Mouse (Mus musculus): ENCODE measurements around the gene Trrap.
"Not testable (repeated sequence)": the region's sequence is repeated elsewhere in the genome, so short reads cannot be mapped to it uniquely, and the experiment has no call there.

Trrap gene

DNA sequence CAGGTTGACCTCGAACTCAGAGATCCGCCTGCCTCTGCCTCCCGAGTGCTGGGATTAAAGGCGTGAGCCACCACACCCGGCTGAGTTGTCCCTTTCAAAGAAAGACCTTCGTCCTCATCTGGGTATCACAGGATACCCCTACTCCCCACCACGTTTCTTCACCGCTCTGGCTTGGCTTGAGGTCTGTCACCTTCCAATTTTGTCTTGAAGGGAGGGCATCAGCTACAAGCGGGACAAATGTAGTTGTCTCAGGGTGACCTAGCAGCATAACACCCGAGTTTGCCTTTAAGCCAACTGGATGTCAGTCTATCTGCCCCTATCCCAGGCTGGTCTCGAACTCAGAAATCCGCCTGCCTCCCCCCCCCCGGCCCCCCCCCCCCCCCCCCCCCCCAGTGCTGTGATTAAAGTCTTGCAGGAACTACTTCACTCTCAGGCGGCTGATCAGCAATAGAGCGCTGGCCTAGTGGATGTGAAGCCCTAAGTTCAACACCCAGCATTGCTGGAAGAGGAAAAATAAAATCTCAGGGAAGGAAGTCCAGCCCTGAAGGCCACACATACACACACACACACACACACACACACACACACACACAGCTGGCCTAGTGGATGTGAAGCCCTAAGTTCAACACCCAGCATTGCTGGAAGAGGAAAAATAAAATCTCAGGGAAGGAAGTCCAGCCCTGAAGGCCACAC is at the start of gene Trrap:
TSS of gene Trrap (plus strand) at position 627 of the 693 bp plus-strand sequence.
- not testable (repeated sequence) for DNase-seq (ENCODE audit: low spot score in 2 of 2)

DNA sequence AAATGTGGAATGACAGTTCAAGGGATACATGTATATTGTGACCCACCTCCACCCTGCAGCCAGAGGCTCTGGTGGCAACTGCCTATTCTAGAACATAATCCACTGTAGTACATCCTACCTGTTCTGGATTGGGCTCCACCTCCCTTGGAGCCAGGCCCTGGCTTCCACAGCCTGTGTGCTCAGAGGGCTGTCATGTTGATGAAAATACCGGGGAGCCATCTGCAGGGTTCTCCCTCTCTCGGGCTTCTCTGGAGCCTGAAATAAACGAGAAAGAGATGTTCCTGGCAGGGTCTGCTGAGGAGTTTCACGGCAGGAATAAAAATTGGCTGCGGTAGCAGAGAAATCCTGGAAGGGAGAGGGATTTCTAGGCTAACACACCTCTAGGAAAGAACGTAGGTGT is 47.8 kb upstream of the Trrap start:
- peak in 1 of 2 experiments; percentile 40 for DNase-seq (ENCODE audit: low spot score in 2 of 2)

DNA sequence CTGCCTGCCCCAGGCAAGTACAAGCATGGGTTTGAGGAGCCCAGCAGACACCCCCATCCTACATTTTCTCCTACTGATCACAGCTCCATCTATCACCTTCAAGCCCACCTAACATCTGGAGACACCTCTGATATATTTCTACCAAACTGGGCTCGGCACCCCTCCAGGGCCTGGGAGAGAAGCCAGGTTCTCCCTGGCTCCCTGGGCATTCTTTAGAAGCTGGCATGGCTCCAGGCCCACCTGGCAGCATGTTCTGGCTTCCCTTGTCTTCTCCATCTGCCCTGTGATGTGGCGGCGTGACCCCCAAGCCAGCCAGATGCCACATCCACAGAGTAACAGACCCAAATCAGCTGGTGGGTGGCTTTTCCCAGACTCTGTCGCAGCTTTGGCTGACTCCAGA is 47.3 kb upstream of the Trrap start:
- DNase-seq (ENCODE audit: low spot score in 2 of 2) = peak in 1 of 2 experiments; percentile 38

DNA sequence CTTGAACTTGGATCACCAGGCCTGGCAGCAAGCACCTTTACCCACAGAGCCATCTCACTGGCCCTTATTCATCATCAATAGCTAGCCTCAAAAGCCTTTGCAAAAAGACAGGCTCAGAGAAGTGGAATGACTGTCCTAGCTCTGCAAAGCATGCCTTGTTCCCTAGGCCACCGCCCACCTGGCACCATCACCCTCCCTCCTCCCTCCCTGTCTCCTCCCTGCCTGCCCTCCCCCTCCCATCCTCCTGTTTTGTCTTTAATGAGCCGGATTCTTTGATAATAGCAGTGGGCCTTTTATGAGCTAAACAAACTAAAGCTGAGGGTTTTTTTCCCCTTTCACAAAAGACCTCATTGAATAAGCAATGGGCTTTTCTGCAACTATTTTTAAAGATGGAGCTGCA is 42.6 kb upstream of the Trrap start:
- DNase-seq (ENCODE audit: low spot score in 2 of 2) = no peak

DNA sequence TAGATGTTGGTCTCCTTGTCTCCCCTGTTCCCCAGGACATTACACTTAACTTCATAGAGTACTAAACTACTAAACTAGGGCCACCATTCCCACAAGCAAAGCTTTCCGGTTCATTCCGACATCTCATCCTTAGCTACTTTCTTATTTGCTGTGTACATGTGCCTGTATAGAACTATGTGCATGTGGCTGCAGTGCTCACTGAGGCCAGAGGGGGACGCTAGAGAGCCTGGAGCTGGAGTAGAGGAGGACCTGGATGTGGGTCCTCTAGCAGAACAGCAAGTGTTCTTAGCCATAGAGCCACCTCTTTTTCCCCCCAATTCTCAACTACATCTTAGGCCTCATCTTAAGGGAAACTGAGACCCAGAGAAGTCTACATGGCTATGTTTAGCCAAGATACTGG is 42.0 kb upstream of the Trrap start:
- DNase-seq (ENCODE audit: low spot score in 2 of 2) = no peak

DNA sequence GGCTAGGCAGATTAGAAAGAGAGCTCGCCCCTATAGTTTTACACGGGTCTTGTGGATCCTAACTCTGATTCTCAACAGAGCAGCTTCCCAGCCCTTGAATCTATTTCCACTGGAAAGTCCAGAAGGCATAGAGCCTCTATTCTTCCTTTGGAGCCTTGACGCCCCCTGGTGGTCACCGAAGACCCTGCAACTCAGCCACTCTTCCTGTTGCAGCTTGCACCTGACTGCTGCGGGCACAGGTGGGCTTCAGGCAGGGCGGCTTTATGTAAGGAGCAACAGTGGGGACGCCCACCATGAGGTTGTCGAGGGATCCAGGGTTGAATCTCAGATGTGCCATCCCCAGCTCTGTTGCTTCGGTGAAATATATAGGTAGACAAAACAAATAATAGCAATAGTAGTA is 40.4 kb upstream of the Trrap start:
- DNase-seq (ENCODE audit: low spot score in 2 of 2) = peak in 1 of 2 experiments; percentile 77

DNA sequence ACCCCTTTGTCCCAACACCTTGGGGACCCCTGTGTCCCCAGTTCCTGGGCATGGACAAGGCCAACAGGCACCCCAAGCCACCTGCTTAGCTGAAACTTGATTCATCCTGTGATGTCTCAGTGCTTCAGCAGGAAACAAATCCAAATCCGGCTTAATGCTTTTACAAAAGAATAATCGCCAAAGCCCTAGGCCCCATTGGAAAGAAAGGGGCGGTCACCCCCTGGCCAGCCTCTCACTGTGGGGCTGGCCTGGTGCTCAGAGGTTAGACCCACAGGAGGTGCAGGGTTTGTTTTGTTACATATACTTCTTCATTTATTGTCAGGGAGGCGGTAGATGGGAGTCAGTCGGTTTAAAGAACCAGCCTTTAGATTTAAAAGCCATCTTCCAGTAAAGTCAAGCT is 39.3 kb upstream of the Trrap start:
- no peak for DNase-seq (ENCODE audit: low spot score in 2 of 2)

DNA sequence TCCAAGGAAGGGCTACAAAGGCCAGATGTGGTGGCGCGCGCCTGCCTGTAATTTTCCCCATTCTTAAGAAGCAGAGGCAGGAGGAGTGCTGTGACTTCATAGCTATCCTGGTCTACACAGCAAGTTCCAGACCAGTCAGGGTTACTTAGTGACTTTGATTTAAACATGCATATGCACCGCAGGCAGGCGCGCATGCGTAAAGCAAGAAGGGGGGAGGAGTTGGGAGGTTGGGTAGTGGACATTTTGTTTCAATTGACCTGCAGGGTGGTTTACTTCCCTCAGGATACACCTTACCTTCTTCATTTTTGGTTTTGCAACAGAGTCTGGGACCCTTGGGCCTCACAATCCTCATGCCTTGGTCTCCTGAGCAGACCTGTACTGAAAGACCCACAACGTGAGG is 38.3 kb upstream of the Trrap start:
- DNase-seq (ENCODE audit: low spot score in 2 of 2) = no peak

DNA sequence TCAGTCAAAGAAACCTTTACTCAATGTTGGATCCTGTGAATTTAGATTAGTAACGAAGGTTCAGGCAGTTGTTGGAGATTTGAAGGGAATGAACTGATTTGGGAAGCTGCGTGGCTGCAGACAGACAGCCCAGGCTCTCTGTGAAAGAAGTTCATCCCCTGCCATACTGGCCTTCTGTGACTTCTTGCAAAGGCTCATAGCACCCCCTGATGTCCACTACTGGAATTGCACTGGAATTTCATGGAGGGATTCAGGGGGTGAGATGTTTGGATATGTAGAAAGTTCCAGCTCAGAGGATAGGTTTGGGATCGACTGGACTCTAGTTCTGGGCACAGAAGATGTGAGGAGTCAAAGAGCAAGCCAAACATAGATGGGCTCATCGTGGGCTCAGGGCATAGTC is 33.6 kb upstream of the Trrap start:
- DNase-seq (ENCODE audit: low spot score in 2 of 2) = peak; percentile 44 to 68

DNA sequence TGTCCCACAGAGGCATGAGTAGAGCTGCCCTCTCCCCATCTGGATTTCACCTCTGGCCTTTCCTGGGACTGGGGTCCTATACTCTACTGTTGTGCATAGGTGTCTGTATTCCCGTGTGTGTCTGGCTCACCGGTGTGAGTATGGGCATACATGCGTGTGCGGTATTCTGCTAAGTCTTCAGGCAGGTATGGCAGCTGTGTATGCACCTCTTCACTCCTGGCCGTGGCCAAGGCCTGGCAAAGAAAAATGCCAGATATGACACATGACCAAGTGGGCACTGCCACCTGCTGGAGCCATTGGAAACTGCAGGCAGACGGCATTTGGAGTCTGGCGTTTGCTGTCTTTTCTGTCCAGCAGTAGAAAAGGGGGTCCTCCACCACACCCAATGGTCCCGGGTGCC is 32.6 kb upstream of the Trrap start:
- DNase-seq (ENCODE audit: low spot score in 2 of 2) = peak in 1 of 2 experiments; percentile 67

DNA sequence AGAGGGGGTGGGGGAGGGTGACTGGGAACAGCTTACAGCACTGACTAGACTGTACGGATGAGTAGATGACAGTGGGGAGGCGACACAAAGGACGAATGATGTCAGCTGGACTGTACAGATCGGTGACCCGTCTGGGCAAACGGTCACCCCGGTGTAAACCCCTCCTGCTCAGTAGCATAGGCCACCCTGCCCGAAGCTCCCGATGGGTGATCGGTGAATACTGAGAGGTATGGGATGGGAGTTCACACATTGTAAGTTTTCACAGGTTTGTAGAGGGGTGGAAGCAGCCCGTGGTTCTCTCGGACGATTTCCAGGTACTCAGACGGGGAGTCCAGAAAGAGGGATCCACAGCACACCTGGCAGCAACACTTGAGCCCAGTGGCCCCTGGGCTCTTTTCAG is 30.4 kb upstream of the Trrap start:
- DNase-seq (ENCODE audit: low spot score in 2 of 2) = no peak

DNA sequence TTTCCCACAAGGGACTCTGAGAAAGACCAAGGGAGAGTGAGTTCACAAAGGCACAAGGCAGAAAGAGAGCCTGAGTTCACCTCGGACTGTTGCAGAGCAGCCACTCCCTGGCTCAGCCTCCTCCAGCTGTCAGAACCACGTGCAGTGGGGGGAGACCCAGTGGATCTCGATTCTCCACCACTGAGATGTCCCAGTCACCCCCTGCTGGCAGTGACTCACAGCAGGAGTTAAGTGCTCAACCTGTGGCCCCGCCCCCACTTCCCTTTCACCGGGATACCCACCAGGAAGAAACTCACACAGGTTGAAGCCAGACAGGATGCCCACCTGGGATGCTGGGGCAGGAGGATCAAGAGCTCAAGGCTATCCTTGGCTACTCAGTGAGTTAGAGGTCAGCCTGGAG is 15.1 kb upstream of the Trrap start:
- DNase-seq (ENCODE audit: low spot score in 2 of 2) = no peak

DNA sequence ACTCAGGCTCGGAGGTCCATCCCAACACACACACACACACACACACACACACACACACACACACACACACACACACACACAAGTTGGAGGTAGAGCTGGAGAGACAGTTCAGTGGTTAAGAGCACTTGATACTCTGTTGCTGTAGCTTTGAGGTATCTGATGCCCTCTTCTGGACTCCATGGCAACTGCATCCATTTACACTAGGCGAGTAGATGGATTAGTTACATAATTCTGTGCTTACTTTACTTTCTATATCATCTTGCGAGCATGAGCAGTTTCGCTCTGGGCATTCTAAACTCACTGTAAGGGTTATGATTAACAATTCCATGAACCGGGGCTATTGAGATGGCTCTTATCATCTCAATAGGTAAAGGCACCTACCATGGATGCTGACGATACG is 14.5 kb upstream of the Trrap start:
- peak in 1 of 2 experiments; percentile 61 for DNase-seq (ENCODE audit: low spot score in 2 of 2)

DNA sequence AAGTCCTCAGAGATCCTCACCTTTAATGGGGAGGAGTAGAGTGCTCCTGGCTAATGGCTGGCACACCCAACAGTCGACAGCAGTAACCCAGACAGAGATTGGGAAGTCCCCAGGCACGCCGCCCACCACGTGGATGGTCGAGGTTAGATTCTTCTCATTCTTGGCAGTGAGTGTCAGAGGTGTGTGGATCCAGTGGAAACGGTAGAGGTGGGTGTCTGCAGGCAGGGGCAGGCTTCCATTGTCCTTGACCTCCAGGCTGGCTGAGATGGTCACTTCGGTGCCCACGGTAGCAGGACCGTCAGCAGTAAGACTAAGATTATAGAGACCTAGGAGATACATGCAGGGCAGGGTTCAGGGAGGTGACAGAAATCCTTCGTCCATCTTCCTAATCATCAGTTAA is 12.3 kb upstream of the Trrap start:
- DNase-seq (ENCODE audit: low spot score in 2 of 2) = no peak

DNA sequence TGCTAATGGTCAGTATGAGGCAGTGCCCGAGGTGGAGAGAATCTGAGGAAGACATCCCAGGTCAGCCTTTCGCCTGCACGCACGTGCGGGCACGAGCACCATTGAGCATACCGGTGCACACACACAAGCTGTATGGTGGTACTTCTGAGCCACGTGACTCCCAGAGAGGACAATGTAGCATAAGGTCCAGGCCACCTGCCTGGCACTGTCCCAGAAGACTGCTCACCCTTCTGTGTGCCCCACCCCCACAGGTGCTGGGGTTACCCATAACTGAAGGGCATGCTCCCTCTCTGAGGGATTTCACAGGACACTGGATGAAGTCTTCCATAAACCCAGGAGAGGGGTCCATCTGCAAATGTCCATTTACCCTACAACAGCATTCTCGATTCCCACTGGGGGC is 10.1 kb upstream of the Trrap start:
- DNase-seq (ENCODE audit: low spot score in 2 of 2) = no peak

DNA sequence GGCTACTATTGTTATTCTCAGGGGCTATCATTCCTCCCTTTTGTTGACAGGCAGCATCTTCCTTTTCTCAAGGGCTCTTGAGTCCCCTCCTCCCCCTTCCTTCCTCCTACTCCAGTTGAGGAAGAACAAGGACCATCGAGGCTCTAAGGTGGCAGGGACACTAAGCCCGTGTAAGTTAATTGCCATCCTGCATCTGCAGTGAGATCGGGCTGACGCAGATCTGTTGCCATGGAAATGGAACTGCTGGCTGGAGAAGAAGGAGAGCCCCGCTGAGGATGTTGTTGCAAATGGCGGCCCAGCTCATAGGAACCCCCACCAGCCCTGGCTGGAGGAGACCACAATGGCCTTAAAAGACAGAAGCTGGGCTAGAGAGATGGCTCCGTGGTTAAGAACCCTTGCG is 9.1 kb upstream of the Trrap start:
- peak in 1 of 2 experiments; percentile 54 for DNase-seq (ENCODE audit: low spot score in 2 of 2)

DNA sequence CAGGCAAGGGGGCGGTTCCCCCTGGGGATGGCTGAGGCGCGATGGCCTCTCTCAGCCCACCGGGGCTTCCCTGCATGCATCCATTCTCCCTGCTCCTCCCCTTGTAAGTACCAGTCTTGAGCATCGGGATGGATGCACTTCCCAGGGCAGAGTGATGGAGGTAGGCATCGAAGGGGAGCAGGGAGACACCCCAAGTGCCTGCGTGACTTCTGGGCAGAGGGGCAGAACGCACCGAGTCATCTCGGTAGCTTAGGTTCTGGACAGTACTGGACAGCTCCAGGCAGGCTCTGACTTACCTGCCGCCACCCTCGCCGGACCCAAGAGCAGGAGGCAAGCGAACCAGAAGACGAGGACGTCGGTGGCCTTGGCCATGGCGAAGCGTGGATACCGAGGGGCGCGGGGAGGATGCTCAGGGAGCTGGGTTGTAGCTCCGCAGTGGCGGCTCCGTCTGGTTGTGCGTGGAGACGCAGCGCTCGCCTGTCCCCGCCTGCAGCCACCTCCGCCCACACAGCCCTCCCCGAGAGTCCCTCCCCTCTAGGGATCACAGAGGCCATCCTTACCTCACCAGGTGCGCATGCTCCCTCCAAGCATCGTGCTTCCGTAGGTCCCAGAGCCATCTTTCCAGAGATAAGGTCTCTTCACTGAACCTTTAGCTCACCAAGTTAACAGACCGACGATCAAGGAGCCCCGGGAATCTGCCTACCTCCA is 6.2 kb upstream of the Trrap start, which contains the start of gene Tmem130:
TSS of gene Tmem130 (minus strand) at position 658 of the 708 bp plus-strand sequence.
- peak; percentile 78 to 83 for DNase-seq (ENCODE audit: low spot score in 2 of 2)

DNA sequence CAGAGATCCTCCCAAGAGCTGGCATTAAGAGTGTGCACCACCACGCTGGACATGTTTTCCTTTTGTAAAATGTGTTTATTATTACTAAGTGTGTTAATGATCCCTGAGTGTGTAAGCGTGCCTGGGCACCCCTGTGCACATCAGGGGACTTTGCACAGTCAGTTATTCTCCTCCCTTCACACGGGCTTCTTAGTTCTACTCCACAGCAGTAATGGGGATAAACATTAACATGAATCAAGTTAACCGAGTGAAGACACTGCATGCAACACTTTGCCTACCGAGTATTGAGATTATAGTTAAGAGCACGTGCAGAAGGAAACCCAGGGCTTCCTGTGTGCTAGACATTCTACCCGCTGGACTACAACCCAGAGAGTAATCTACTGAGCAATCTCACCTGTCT is 1.5 kb upstream of the Trrap start:
- no peak for DNase-seq (ENCODE audit: low spot score in 2 of 2)

DNA sequence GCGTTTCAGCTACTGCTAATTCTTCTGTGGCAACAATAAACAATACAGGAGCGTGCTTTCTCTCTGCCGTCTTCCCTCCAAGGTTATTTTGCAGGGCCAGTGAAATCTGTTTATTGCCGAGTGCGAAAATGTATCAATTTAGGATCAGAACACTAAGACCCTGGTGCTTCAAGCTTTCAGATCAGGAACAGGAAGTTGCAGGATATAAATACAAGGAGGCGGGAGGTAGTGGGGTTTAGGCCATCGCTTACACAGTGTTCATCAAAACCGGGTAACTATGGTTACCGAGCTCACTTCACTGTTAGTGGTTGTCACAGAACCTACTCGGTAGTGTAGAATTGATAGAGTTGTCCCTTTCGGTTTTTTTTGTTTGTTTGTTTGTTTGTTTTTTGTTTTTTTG is 886 bp upstream of the Trrap start:
- DNase-seq (ENCODE audit: low spot score in 2 of 2) = no peak

DNA sequence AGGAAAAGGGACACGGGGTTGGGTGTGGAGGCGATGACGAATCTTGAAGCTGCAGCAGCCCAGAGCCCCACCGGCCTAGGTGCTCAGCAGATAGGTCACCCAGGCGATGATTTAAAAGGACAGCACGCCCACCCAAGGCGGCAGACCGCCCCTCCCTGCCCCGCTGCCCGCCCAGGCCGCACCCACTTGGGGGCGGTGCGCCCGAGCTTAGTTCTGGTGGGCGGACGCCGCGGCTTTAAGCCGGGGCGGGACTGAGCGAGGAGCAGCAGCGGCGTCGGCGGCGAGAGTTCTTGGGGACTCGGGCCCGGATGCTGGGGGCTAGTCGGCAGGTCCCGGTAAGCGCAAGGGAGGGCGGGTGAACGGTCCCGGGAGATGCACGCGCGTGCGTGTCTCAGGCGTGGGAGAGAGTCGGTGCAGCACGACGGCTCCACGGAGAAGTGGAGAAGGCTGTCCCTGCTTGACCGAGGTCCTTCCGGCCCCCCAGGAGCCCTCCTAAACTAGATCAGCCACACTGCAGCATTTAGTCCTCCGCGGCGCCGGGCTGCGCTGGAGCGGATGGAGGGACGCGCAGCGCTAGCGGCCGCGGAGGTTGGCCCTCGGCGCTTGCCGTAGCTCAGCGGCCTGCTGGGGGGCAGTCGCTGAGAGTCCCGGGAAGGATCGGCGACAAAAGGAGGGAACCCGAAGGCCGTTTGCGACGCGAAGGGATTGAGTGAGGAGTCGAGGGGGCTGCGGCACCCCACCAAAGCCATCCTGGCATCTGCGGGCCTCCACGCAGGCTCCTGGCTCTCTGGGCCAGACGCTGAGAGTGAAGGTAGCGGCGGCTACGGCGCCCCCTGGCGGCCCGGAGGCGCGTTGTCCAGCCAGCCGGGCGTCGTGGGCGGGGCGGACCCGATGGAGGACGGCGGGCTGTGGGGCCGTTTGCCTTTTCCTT is 644 bp downstream of the Trrap start:
- peak; percentile 85 to 86 for DNase-seq (ENCODE audit: low spot score in 2 of 2)

DNA sequence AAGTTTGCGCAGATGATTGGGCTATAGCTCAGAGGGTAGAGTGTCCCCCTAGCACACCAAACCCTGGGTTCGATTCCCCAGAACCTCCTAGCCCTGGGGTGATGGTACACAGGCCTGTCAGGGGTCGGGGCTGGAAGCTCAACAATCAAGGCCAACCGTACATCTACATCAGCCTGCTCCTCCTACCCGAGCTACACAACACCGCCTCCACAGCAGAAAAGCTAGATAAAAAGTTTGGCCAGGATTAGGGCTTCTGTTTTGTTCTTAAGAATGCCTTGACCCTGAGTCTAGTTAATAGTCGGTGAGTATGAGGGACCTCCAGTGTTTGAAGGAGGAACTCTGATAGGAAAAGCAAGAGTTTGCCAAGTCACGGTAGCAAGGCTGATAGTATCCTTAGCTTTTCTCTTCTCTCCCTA is 1.5 kb downstream of the Trrap start:
- no peak for DNase-seq (ENCODE audit: low spot score in 2 of 2)

DNA sequence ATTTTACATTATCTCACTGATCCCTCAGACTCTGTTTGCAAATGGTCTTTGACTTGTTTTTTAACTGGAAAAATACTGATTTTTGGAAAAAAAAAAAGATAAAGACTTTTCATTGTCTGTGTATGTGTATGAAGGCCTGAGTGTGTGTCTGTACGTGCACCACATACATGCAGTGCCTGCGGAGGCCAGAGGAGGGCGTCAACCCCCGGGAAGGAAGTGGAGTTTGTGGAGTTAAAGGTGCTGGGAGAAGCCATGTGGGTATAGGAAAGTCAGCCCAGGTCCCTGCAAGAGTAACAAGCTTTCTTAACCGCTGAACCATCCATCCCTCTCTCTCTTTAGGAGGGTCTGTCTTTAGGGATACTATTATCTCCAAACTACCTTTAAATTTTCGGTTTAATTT is 5.7 kb downstream of the Trrap start:
- no peak for DNase-seq (ENCODE audit: low spot score in 2 of 2)
